Mouse (Mus musculus): ENCODE data around the gene Vinac1. TPM values are rescaled to one million over a fixed set of nuclear protein-coding genes. Genes with fewer than 3 reads are reported as not detected.
A peak's percentile ranks its signal among the peaks of the same experiment; 100 is the strongest.

The Vinac1 gene
- polyA plus RNA-seq, 1 experiment: not detected

DNA sequence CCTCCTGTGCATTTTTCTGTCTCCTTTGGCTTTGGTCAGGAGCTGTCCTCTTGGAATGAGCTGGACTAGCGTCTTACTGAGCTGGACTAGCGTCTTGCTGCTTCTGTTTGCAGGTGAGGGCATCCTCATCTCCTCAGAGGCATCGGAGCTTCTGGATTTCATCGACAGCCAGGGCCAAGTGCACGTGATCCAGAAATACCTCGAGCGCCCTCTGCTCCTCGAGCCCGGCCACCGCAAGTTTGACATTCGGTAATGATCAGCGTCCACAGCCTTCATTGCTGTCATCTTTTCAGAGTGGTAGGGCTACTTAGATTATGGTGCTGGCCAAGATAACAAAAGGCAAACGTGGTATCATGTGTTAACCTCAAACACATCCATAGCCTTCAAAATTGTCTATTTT lies 33.1 kb upstream of the Vinac1 start:
- H3K36me3 ChIP-seq (ENCODE audit: control insufficient read depth, insufficient read depth, low read length): no peaks in the 10 kb centered on the region
- 76% methylated on average over 13 of the region's 13 CpGs for WGBS
- no peak for TF ChIP-seq POLR2A (IDR thresholded peaks at IDR 0.05; ENCODE audit: low read depth, low read length)
- TF ChIP-seq CTCF (IDR thresholded peaks at IDR 0.05; ENCODE audit: extremely low read depth, insufficient read length, insufficient replicate concordance, low read depth, low read length): no peak
- no peaks in the 10 kb centered on the region for H3K27me3 ChIP-seq (ENCODE audit: control insufficient read depth, insufficient read depth, low read length)
- no peaks in the 10 kb centered on the region for H3K4me1 ChIP-seq (ENCODE audit: control insufficient read depth, insufficient read depth, insufficient read length, low read length)
- H3K27ac ChIP-seq (ENCODE audit: insufficient read depth, low read depth, low read length): no peak overlapping the region
- H3K4me3 ChIP-seq (ENCODE audit: low read depth, low read length): no peak overlapping the region

DNA sequence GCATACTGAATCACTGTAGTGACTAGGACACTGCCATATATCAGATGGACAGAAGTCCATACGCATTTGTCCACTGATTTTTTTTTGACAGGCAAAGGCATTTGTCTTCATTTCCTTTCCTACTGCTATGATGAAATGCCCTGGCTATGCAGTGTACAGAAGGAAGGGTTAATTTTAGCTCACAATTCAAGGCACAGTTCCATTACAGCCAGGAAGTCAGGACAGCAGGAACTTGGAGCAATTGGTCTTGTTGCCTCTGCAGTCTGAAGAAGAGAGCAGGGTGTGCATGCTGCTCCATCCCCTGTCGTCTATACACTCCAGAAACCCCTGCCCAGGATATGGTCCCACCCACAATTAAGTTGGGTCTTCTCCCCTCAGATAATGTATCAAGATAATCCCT lies 31.2 kb upstream of the Vinac1 start:
- no peak overlapping the region for H3K4me3 ChIP-seq (ENCODE audit: low read depth, low read length)
- no peaks in the 10 kb centered on the region for H3K27me3 ChIP-seq (ENCODE audit: control insufficient read depth, insufficient read depth, low read length)
- TF ChIP-seq CTCF (IDR thresholded peaks at IDR 0.05; ENCODE audit: extremely low read depth, insufficient read length, insufficient replicate concordance, low read depth, low read length) (no peak), POLR2A (IDR thresholded peaks at IDR 0.05; ENCODE audit: low read depth, low read length) (no peak)
- H3K36me3 ChIP-seq (ENCODE audit: control insufficient read depth, insufficient read depth, low read length): no peaks in the 10 kb centered on the region
- 60% methylated on average over 2 of the region's 2 CpGs for WGBS
- no peak overlapping the region for H3K27ac ChIP-seq (ENCODE audit: insufficient read depth, low read depth, low read length)
- no peaks in the 10 kb centered on the region for H3K4me1 ChIP-seq (ENCODE audit: control insufficient read depth, insufficient read depth, insufficient read length, low read length)

DNA sequence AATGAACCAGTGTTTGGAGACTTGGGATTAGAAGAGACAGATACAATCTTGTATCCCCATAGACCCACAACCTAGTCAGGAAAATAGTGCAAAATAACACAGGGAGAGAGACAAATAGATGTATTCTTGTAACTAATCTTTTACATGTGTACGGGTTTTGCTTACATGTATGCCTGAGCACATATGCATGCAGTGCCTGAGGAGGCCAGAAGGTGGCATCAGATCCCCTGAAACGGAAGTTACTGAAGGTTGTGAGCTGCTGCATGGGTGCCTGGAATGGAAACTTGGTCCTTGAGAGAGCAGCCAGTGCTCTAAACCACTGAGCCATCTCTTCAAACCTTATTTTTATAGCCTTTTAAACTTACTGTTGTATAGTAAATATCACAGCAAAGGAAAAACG lies 30.3 kb upstream of the Vinac1 start:
- H3K27ac ChIP-seq (ENCODE audit: insufficient read depth, low read depth, low read length): no peak overlapping the region
- TF ChIP-seq POLR2A (IDR thresholded peaks at IDR 0.05; ENCODE audit: low read depth, low read length) (no peak), CTCF (IDR thresholded peaks at IDR 0.05; ENCODE audit: extremely low read depth, insufficient read length, insufficient replicate concordance, low read depth, low read length) (peak; percentile 42; the same call in 1 of the 2 replicates)
- H3K27me3 ChIP-seq (ENCODE audit: control insufficient read depth, insufficient read depth, low read length): no peaks in the 10 kb centered on the region
- WGBS: 88% methylated on average over 3 of the region's 3 CpGs
- H3K4me1 ChIP-seq (ENCODE audit: control insufficient read depth, insufficient read depth, insufficient read length, low read length): no peaks in the 10 kb centered on the region
- no peak overlapping the region for H3K4me3 ChIP-seq (ENCODE audit: low read depth, low read length)
- H3K36me3 ChIP-seq (ENCODE audit: control insufficient read depth, insufficient read depth, low read length): no peaks in the 10 kb centered on the region

DNA sequence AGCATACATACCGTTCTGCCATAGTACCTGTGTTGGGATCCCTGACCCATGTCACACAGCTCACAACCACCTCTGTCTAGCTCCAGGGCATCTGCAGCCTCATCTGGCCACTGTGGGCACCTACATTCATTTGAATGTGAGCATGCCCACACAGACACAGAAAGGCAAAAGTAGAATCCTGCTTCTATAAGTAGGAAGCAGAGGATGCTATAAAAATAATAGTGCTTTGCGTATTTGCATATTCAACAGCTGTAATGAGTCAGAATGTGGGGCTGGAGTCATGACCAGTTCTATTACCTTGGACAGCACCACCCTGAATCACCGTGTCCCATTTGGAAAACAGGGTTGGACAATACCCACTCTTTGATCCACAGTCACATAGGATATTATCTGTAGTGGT lies 22.3 kb upstream of the Vinac1 start:
- WGBS: 84% methylated on average over 3 of the region's 3 CpGs
- Histone ChIP-seq H3K4me3 (ENCODE audit: low read depth, low read length) (no peak overlapping the region), H3K36me3 (ENCODE audit: control insufficient read depth, insufficient read depth, low read length) (no peaks in the 10 kb centered on the region), H3K4me1 (ENCODE audit: control insufficient read depth, insufficient read depth, insufficient read length, low read length) (no peaks in the 10 kb centered on the region), H3K27ac (ENCODE audit: insufficient read depth, low read depth, low read length) (no peak overlapping the region), H3K27me3 (ENCODE audit: control insufficient read depth, insufficient read depth, low read length) (no peaks in the 10 kb centered on the region)
- TF ChIP-seq CTCF (IDR thresholded peaks at IDR 0.05; ENCODE audit: extremely low read depth, insufficient read length, insufficient replicate concordance, low read depth, low read length): no peak
- no peak for TF ChIP-seq POLR2A (IDR thresholded peaks at IDR 0.05; ENCODE audit: low read depth, low read length)

DNA sequence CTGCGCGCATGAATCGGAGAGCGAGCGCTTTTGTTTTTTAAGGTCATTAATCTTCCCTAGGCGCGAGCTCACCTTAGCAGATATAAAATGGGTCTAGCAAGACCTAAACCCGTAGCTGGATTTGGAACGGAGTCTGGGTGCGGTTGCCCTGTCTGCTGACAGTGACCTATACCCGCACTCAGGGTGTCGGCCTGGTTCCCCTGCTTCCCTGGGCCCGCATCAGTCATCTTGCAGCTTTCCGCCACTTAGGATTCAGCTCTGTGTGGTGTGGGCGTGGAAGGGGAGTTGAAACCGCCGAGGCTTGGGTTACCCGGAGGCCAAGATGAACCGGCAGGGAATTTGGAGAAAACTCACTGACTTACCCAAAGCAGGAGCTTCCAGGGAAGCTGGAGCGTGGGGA lies 18.4 kb upstream of the Vinac1 start:
- 1% methylated on average over 20 of the region's 20 CpGs for WGBS
- H3K4me3 ChIP-seq (ENCODE audit: low read depth, low read length): peak overlapping the region; percentile 90
- H3K36me3 ChIP-seq (ENCODE audit: control insufficient read depth, insufficient read depth, low read length): no peaks in the 10 kb centered on the region
- no peak for TF ChIP-seq CTCF (IDR thresholded peaks at IDR 0.05; ENCODE audit: extremely low read depth, insufficient read length, insufficient replicate concordance, low read depth, low read length)
- no peak for TF ChIP-seq POLR2A (IDR thresholded peaks at IDR 0.05; ENCODE audit: low read depth, low read length)
- no peak overlapping the region for H3K27ac ChIP-seq (ENCODE audit: insufficient read depth, low read depth, low read length)
- no peaks in the 10 kb centered on the region for H3K27me3 ChIP-seq (ENCODE audit: control insufficient read depth, insufficient read depth, low read length)
- H3K4me1 ChIP-seq (ENCODE audit: control insufficient read depth, insufficient read depth, insufficient read length, low read length): no peaks in the 10 kb centered on the region

GRCm38 (mm10) chr2:129065437-129066282 lies 17.7 kb upstream of the Vinac1 start, which contains the start of gene Ttl:
Gene Ttl (plus strand): TSS chr2:129065942.
- Histone ChIP-seq H3K36me3 (ENCODE audit: control insufficient read depth, insufficient read depth, low read length) (no peaks in the 10 kb centered on the region), H3K4me3 (ENCODE audit: low read depth, low read length) (peak within 1 kb of the TSS; percentile 90), H3K4me1 (ENCODE audit: control insufficient read depth, insufficient read depth, insufficient read length, low read length) (no peaks in the 10 kb centered on the region), H3K27ac (ENCODE audit: insufficient read depth, low read depth, low read length) (no peak within 1 kb of the TSS), H3K27me3 (ENCODE audit: control insufficient read depth, insufficient read depth, low read length) (no peaks in the 10 kb centered on the region)
- 2% methylated on average over 62 of the region's 62 CpGs for WGBS
- TF ChIP-seq CTCF (IDR thresholded peaks at IDR 0.05; ENCODE audit: extremely low read depth, insufficient read length, insufficient replicate concordance, low read depth, low read length): no peak
- peak; percentile 60; the same call in 1 of the 2 replicates for TF ChIP-seq POLR2A (IDR thresholded peaks at IDR 0.05; ENCODE audit: low read depth, low read length)

GRCm38 (mm10) chr2:129061456-129062059 lies 13.6 kb upstream of the Vinac1 start:
- TF ChIP-seq CTCF (IDR thresholded peaks at IDR 0.05; ENCODE audit: extremely low read depth, insufficient read length, insufficient replicate concordance, low read depth, low read length) (no peak), POLR2A (IDR thresholded peaks at IDR 0.05; ENCODE audit: low read depth, low read length) (no peak)
- Histone ChIP-seq H3K27ac (ENCODE audit: insufficient read depth, low read depth, low read length) (no peak overlapping the region), H3K27me3 (ENCODE audit: control insufficient read depth, insufficient read depth, low read length) (no peaks in the 10 kb centered on the region), H3K36me3 (ENCODE audit: control insufficient read depth, insufficient read depth, low read length) (no peaks in the 10 kb centered on the region), H3K4me3 (ENCODE audit: low read depth, low read length) (no peak overlapping the region), H3K4me1 (ENCODE audit: control insufficient read depth, insufficient read depth, insufficient read length, low read length) (no peaks in the 10 kb centered on the region)
- WGBS: 83% methylated on average over 10 of the region's 10 CpGs

Measured in small intestine, adult 2 months (tissue).